Mouse (Mus musculus) ovary, adult 18-20 months (tissue): ENCODE results near the gene Hdac9.
A peak's percentile ranks its signal among the peaks of the same experiment; 100 is the strongest.

Source experiments
- DNase-seq: peaks from one replicate; pipeline ENCODE4 v3.0.0; 2022; ENCODE audit warnings: low spot score, mixed read lengths

Gene Hdac9

GRCm38 (mm10) chr12:34594167-34594793 lies 322.6 kb downstream of the Hdac9 start:
- no peak for DNase-seq

GRCm38 (mm10) chr12:34587171-34587570 lies 329.7 kb downstream of the Hdac9 start:
- DNase-seq = no peak

- no peak for DNase-seq
These were observed 334.4 kb downstream of the Hdac9 start for GRCm38 (mm10) chr12:34582522-34582921.

GRCm38 (mm10) chr12:34579220-34579619 lies 337.7 kb downstream of the Hdac9 start:
- no peak for DNase-seq

GRCm38 (mm10) chr12:34571069-34571468 lies 345.8 kb downstream of the Hdac9 start:
- DNase-seq = no peak

- DNase-seq = no peak
These were observed 347.4 kb downstream of the Hdac9 start for GRCm38 (mm10) chr12:34569472-34569871.

GRCm38 (mm10) chr12:34569052-34569451 lies 347.8 kb downstream of the Hdac9 start:
- DNase-seq = no peak

- no peak for DNase-seq
These were observed 354.6 kb downstream of the Hdac9 start for GRCm38 (mm10) chr12:34562331-34562730.

- DNase-seq = no peak
These were observed 357.9 kb downstream of the Hdac9 start for GRCm38 (mm10) chr12:34559001-34559400.

GRCm38 (mm10) chr12:34554803-34555202 lies 362.1 kb downstream of the Hdac9 start:
- no peak for DNase-seq

- no peak for DNase-seq
These were observed 366.6 kb downstream of the Hdac9 start for GRCm38 (mm10) chr12:34550268-34550667.

GRCm38 (mm10) chr12:34529165-34529545 lies 387.7 kb downstream of the Hdac9 start:
- no peak for DNase-seq

GRCm38 (mm10) chr12:34528201-34529164 lies 388.4 kb downstream of the Hdac9 start:
- DNase-seq = peak; percentile 4

GRCm38 (mm10) chr12:34527761-34528160 lies 389.1 kb downstream of the Hdac9 start:
- no peak for DNase-seq

- no peak for DNase-seq
These were observed 395.4 kb downstream of the Hdac9 start for GRCm38 (mm10) chr12:34521468-34521867.

- DNase-seq = no peak
These were observed 399.9 kb downstream of the Hdac9 start for GRCm38 (mm10) chr12:34516769-34517562.

GRCm38 (mm10) chr12:34506345-34506744 lies 410.6 kb downstream of the Hdac9 start:
- no peak for DNase-seq

- no peak for DNase-seq
These were observed 417.9 kb downstream of the Hdac9 start for GRCm38 (mm10) chr12:34498751-34499626.

GRCm38 (mm10) chr12:34498331-34498730 lies 418.6 kb downstream of the Hdac9 start:
- no peak for DNase-seq

GRCm38 (mm10) chr12:34497702-34498101 lies 419.2 kb downstream of the Hdac9 start:
- DNase-seq = no peak

- DNase-seq = no peak
These were observed 421.0 kb downstream of the Hdac9 start for GRCm38 (mm10) chr12:34495940-34496339.
